Mouse (Mus musculus) left cerebral cortex, postnatal 10 days (tissue): ENCODE measurements around the gene Cbx4. TPM values are rescaled to one million over a fixed set of nuclear protein-coding genes. Genes with fewer than 3 reads are reported as not detected.

ENCODE experiments used
- DNase-seq, 2 experiments: peaks; one replicate each; pipeline ENCODE4 v3.0.0; 2021 to 2022; ENCODE audit warnings: low spot score in 2 of 2, mixed read lengths in 1 of 2; ENCODE audit errors: extremely low spot score in 1 of 2
- intact Hi-C: fragments of 180-260 bp; cut with DNase I; formaldehyde crosslinking; loops from one replicate; pipeline ENCODE4 v1.15.1; 2025
- total RNA-seq, 2 experiments: library from RNA; stranded (reverse); gene quantifications; 2 replicates each; pipeline ENCODE4 v1.2.3; 2021

Cbx4 gene
- total RNA-seq, 2 experiments from 2014 or later = 54.4 to 56.9 TPM

DNA sequence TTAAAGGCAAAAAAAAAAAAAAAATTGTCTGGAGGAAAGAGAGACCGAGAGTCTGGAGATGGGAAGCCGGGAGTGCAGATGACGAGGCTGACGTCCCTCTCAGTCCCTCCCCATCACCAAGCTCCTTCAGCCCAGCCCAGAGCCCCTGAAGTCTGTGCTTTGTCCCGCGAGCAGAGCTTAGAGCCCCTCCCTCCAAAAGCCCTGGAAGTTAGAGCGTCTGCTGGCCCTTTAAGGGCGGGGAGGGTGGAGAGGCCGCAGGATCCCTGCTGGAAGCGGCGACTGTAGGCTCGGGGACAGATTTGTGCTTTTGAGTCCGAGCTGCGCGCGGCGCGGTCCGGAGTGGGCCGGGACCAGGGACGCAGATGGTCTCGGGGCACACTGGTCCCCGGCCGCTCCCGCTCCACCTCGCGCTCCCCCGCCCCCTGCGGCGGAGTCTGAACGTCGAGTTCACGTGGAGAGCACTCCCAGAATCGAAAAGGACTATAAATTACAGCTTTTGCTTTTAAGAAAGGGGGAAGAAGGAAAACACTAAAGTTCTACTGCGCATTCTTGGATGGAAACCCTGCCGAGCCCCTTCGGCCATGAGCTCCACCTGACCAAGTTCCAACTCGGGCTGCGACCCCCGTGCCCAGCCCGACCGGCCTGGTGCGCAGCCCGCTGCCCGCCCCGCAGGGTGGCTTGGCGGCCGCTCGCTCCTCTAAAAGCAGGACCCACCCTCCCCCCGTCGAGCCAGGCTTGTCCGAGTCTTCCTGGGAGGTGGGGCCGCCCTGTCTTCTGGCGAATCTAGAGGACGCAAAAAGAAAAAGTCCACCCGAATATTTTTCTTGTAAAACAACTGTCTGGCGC, 48.9 kb downstream of the Cbx4 start:
- DNase-seq = peak in 1 of 2 experiments; percentile 63
- intact Hi-C loops = no loop called here

- DNase-seq = no peak
- intact Hi-C loops = no loop called here
Observed at GRCm38 (mm10) chr11:119036447-119036846, 49.6 kb downstream of the Cbx4 start.

DNA sequence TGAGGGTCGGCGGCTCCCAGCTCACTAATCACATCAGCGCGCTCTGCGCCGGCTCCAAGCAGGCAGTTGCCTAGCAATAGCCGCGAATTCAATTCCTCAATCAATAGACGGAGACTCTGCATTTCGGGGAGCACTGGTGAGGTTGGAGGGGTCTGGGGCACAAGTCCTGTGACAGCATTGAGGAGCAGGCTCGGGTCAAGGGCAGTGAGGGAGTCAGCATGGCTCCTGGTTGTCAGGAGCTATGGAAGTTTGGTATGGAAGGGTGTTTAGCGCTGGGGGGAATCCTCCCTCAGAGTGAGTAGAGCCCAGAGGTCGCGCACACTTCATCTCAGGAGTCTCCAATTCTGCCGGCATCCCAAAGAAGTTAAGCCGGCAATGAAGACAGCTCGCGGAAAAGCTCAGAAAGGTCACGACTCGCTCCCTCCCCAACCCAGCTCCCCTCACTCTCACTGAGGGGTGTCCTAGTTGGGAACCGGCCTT, 50.3 kb downstream of the Cbx4 start:
- intact Hi-C loops = no loop called here
- DNase-seq = no peak

- intact Hi-C loops = no loop called here
- peak in 1 of 2 experiments; percentile 55 for DNase-seq
Observed at GRCm38 (mm10) chr11:119035094-119035685, 50.8 kb downstream of the Cbx4 start.

- intact Hi-C loops = no loop called here
- no peak for DNase-seq
Observed at GRCm38 (mm10) chr11:119034635-119035034, 51.4 kb downstream of the Cbx4 start.

- intact Hi-C loops = no loop called here
- DNase-seq = peak in 1 of 2 experiments; percentile 89
Observed at GRCm38 (mm10) chr11:119033874-119034558, 52.0 kb downstream of the Cbx4 start.

Other genes with a start within 250 kb of the Cbx4 start
- 100 to 1,000 TPM; 272 to 280 TPM for gene Rbfox3, start 174.6 kb downstream of the Cbx4 start, total RNA-seq
- not detected for gene Enpp7, start 98.0 kb downstream of the Cbx4 start, total RNA-seq
- 1 to 10 TPM; 2.8 to 3.5 TPM for gene Cbx2, start 63.3 kb downstream of the Cbx4 start, total RNA-seq
- 10 to 100 TPM; 11.3 to 15.3 TPM for gene Cbx8, start 45.3 kb downstream of the Cbx4 start, total RNA-seq
- gene Tbc1d16, start 142.3 kb upstream of the Cbx4 start, total RNA-seq = 100 to 1,000 TPM in 1 of 2 experiments, 10 to 100 TPM in 1; 98.2 to 108 TPM
- 1 to 10 TPM; 3.0 to 3.7 TPM for gene Ccdc40, start 142.4 kb upstream of the Cbx4 start, total RNA-seq
- gene Gaa, start 181.7 kb upstream of the Cbx4 start, total RNA-seq = 100 to 1,000 TPM; 108 to 124 TPM
- gene Eif4a3, start 213.9 kb upstream of the Cbx4 start, total RNA-seq = 10 to 100 TPM; 92.3 to 98.1 TPM
- under 1 TPM; 0.32 to 0.34 TPM for gene Card14, start 221.5 kb upstream of the Cbx4 start, total RNA-seq